Mouse (Mus musculus) frontal cortex, postnatal 10 days (tissue): ENCODE measurements around the gene Gm20388.
"Not testable (repeated sequence)": the region's sequence is repeated elsewhere in the genome, so short reads cannot be mapped to it uniquely, and the experiment has no call there.

Experiments used
- DNase-seq, 2 experiments: peaks; one replicate each; pipeline ENCODE4 v3.0.0; 2022; ENCODE audit warnings: low spot score in 2 of 2, mixed read lengths in 1 of 2

The Gm20388 gene

GRCm38 (mm10) chr8:121132961-121133513 lies 1222.4 kb downstream of the Gm20388 start:
- DNase-seq = no peak

GRCm38 (mm10) chr8:121134102-121134501 lies 1223.5 kb downstream of the Gm20388 start:
- DNase-seq = no peak

GRCm38 (mm10) chr8:121134512-121134911 lies 1223.9 kb downstream of the Gm20388 start:
- no peak for DNase-seq

- no peak for DNase-seq
These were observed 1226.2 kb downstream of the Gm20388 start for GRCm38 (mm10) chr8:121136856-121137255.

- DNase-seq = not testable (repeated sequence)
These were observed 1235.0 kb downstream of the Gm20388 start for GRCm38 (mm10) chr8:121145457-121146134.

GRCm38 (mm10) chr8:121148573-121149083 lies 1238.0 kb downstream of the Gm20388 start:
- no peak for DNase-seq

- no peak for DNase-seq
These were observed 1241.8 kb downstream of the Gm20388 start for GRCm38 (mm10) chr8:121152394-121152793.

- no peak for DNase-seq
These were observed 1246.4 kb downstream of the Gm20388 start for GRCm38 (mm10) chr8:121156990-121157491.

- no peak for DNase-seq
These were observed 1248.2 kb downstream of the Gm20388 start for GRCm38 (mm10) chr8:121158812-121159211.

GRCm38 (mm10) chr8:121161437-121161836 lies 1250.8 kb downstream of the Gm20388 start:
- no peak for DNase-seq

- DNase-seq = no peak
These were observed 1251.8 kb downstream of the Gm20388 start for GRCm38 (mm10) chr8:121162413-121162812.

- no peak for DNase-seq
These were observed 1252.5 kb downstream of the Gm20388 start for GRCm38 (mm10) chr8:121162906-121163695.

- DNase-seq = no peak
These were observed 1253.4 kb downstream of the Gm20388 start for GRCm38 (mm10) chr8:121164017-121164469.

- no peak for DNase-seq
These were observed 1257.4 kb downstream of the Gm20388 start for GRCm38 (mm10) chr8:121168033-121168432.

GRCm38 (mm10) chr8:121170116-121170515 lies 1259.5 kb downstream of the Gm20388 start:
- DNase-seq = no peak

- DNase-seq = peak in 1 of 2 experiments; percentile 24
These were observed 1260.2 kb downstream of the Gm20388 start for GRCm38 (mm10) chr8:121170626-121171552.

- no peak for DNase-seq
These were observed 1261.9 kb downstream of the Gm20388 start for GRCm38 (mm10) chr8:121172567-121172966.

GRCm38 (mm10) chr8:121174178-121174577 lies 1263.5 kb downstream of the Gm20388 start:
- DNase-seq = no peak

GRCm38 (mm10) chr8:121174721-121175539 lies 1264.3 kb downstream of the Gm20388 start:
- DNase-seq = no peak

- DNase-seq = no peak
These were observed 1265.0 kb downstream of the Gm20388 start for GRCm38 (mm10) chr8:121175540-121176090.
